Mouse (Mus musculus): ENCODE measurements around the gene Prrc2a. TPM values are rescaled to one million over a fixed set of nuclear protein-coding genes. Genes with fewer than 3 reads are reported as not detected.

Gene Prrc2a
- polyA plus RNA-seq, 1 experiment from 2014 or later: 181 TPM

GRCm38 (mm10) chr17:35104079-35104478 lies 60.6 kb downstream of the Prrc2a start:
- H3K27me3 ChIP-seq: no peaks in the 10 kb centered on the region
- H3K27ac ChIP-seq: no peak overlapping the region
- no peak for ATAC-seq (ENCODE audit: low FRiP score)
- H3K4me1 ChIP-seq (replicated peaks): peaks cover 7% of the 10 kb centered on the region
- peaks cover 52% of the 10 kb centered on the region for H3K36me3 ChIP-seq
- H3K4me3 ChIP-seq: no peak overlapping the region
- no peak overlapping the region for H3K4me2 ChIP-seq
- no peaks in the 10 kb centered on the region for H3K9me3 ChIP-seq
- 0 out of 2 replicates have a peak overlapping the region, but pooled peaks have one; percentile 13 for H3K9ac ChIP-seq
- 96% methylated on average over 7 of the region's 7 CpGs for WGBS

- Histone ChIP-seq H3K9ac (peak overlapping the region; percentile 24; the same call in 1 of the 2 replicates), H3K36me3 (peaks cover 61% of the 10 kb centered on the region), H3K4me3 (no peak overlapping the region), H3K27ac (no peak overlapping the region), H3K9me3 (no peaks in the 10 kb centered on the region), H3K27me3 (no peaks in the 10 kb centered on the region), H3K4me1 (replicated peaks) (peaks cover 7% of the 10 kb centered on the region), H3K4me2 (no peak overlapping the region)
- 75% methylated on average over 6 of the region's 6 CpGs for WGBS
- ATAC-seq (ENCODE audit: low FRiP score): no peak
Observed at GRCm38 (mm10) chr17:35103221-35103690, 61.4 kb downstream of the Prrc2a start.

- peaks cover 70% of the 10 kb centered on the region for H3K36me3 ChIP-seq
- H3K4me3 ChIP-seq: no peak overlapping the region
- 0 out of 2 replicates have a peak overlapping the region, but pooled peaks have one; percentile 24 for H3K9ac ChIP-seq
- no peak overlapping the region for H3K4me2 ChIP-seq
- no peak for ATAC-seq (ENCODE audit: low FRiP score)
- peaks cover 7% of the 10 kb centered on the region for H3K4me1 ChIP-seq (replicated peaks)
- H3K27me3 ChIP-seq: no peaks in the 10 kb centered on the region
- no peak overlapping the region for H3K27ac ChIP-seq
- 76% methylated on average over 8 of the region's 8 CpGs for WGBS
- no peaks in the 10 kb centered on the region for H3K9me3 ChIP-seq
Observed at GRCm38 (mm10) chr17:35102299-35102698, 62.4 kb downstream of the Prrc2a start.

GRCm38 (mm10) chr17:35101161-35101560 lies 63.5 kb downstream of the Prrc2a start:
- H3K9me3 ChIP-seq: no peaks in the 10 kb centered on the region
- peaks cover 82% of the 10 kb centered on the region for H3K36me3 ChIP-seq
- H3K9ac ChIP-seq: no peak overlapping the region
- no peaks in the 10 kb centered on the region for H3K27me3 ChIP-seq
- no peak for ATAC-seq (ENCODE audit: low FRiP score)
- no peak overlapping the region for H3K27ac ChIP-seq
- H3K4me3 ChIP-seq: no peak overlapping the region
- WGBS: 93% methylated on average over 11 of the region's 11 CpGs
- H3K4me1 ChIP-seq (replicated peaks): peaks cover 4% of the 10 kb centered on the region
- H3K4me2 ChIP-seq: no peak overlapping the region

GRCm38 (mm10) chr17:35100196-35100765 lies 64.4 kb downstream of the Prrc2a start:
- H3K36me3 ChIP-seq: peaks cover 90% of the 10 kb centered on the region
- WGBS: 80% methylated on average over 10 of the region's 10 CpGs
- no peak overlapping the region for H3K4me2 ChIP-seq
- no peaks in the 10 kb centered on the region for H3K27me3 ChIP-seq
- no peak overlapping the region for H3K4me3 ChIP-seq
- H3K27ac ChIP-seq: no peak overlapping the region
- H3K9me3 ChIP-seq: no peaks in the 10 kb centered on the region
- no peaks in the 10 kb centered on the region for H3K4me1 ChIP-seq (replicated peaks)
- peak overlapping the region; percentile 19; the same call in 1 of the 2 replicates for H3K9ac ChIP-seq
- ATAC-seq (ENCODE audit: low FRiP score): no peak

Small RNAs within 50 kb of the gene (microRNA-seq; reads per million reads assigned to microRNA genes)
- not detected for gene Mir6973a
- gene Mir6974: not detected

Other genes with a start within 250 kb of the Prrc2a start
- gene Neu1, start 233.6 kb downstream of the Prrc2a start, polyA plus RNA-seq (2015; fragmentation: Nextera tagmentation; extraction: Ambion mirVana): 30.6 and 31.5 TPM in 2 replicates
- gene Hspa1b, start 205.7 kb downstream of the Prrc2a start, polyA plus RNA-seq (2015; fragmentation: Nextera tagmentation; extraction: Ambion mirVana): 0.26 and 0.32 TPM in 2 replicates
- not detected in 2 replicates for gene Gm20481, start 195.0 kb downstream of the Prrc2a start, polyA plus RNA-seq (2015; fragmentation: Nextera tagmentation; extraction: Ambion mirVana)
- gene Hspa1a, start 192.7 kb downstream of the Prrc2a start, polyA plus RNA-seq (2015; fragmentation: Nextera tagmentation; extraction: Ambion mirVana): 4.0 and 4.6 TPM in 2 replicates
- 0.85 and 1.1 TPM in 2 replicates for gene Hspa1l, start 192.2 kb downstream of the Prrc2a start, polyA plus RNA-seq (2015; fragmentation: Nextera tagmentation; extraction: Ambion mirVana)
- gene Lsm2, start 183.0 kb downstream of the Prrc2a start, polyA plus RNA-seq (2015; fragmentation: Nextera tagmentation; extraction: Ambion mirVana): 112 and 117 TPM in 2 replicates
- 57.3 TPM in 2 replicates for gene Vars, start 163.9 kb downstream of the Prrc2a start, polyA plus RNA-seq (2015; fragmentation: Nextera tagmentation; extraction: Ambion mirVana)
- gene Vwa7, start 148.3 kb downstream of the Prrc2a start, polyA plus RNA-seq (2015; fragmentation: Nextera tagmentation; extraction: Ambion mirVana): 0.16 and 0.18 TPM in 2 replicates
- gene Sapcd1, start 136.9 kb downstream of the Prrc2a start, polyA plus RNA-seq (2015; fragmentation: Nextera tagmentation; extraction: Ambion mirVana): 2.5 and 2.9 TPM in 2 replicates
- gene Msh5, start 118.2 kb downstream of the Prrc2a start, polyA plus RNA-seq (2015; fragmentation: Nextera tagmentation; extraction: Ambion mirVana): 2.7 and 3.5 TPM in 2 replicates
- gene Clic1, start 114.9 kb downstream of the Prrc2a start, polyA plus RNA-seq (2015; fragmentation: Nextera tagmentation; extraction: Ambion mirVana): 100 and 102 TPM in 2 replicates
- gene Ddah2, start 105.9 kb downstream of the Prrc2a start, polyA plus RNA-seq (2015; fragmentation: Nextera tagmentation; extraction: Ambion mirVana): 420 and 426 TPM in 2 replicates
- not detected in 2 replicates for gene Ly6g6c, start 99.5 kb downstream of the Prrc2a start, polyA plus RNA-seq (2015; fragmentation: Nextera tagmentation; extraction: Ambion mirVana)
- gene Mpig6b, start 98.7 kb downstream of the Prrc2a start, polyA plus RNA-seq (2015; fragmentation: Nextera tagmentation; extraction: Ambion mirVana): 0.25 and 0.31 TPM in 2 replicates
- gene Ly6g6e, start 88.0 kb downstream of the Prrc2a start, polyA plus RNA-seq (2015; fragmentation: Nextera tagmentation; extraction: Ambion mirVana): 0.45 TPM in 1 of 2 replicates, not detected in the other
- gene Ly6g6d, start 86.8 kb downstream of the Prrc2a start, polyA plus RNA-seq (2015; fragmentation: Nextera tagmentation; extraction: Ambion mirVana): 0.61 and 1.1 TPM in 2 replicates
- 0.19 and 0.28 TPM in 2 replicates for gene Ly6g6f, start 79.3 kb downstream of the Prrc2a start, polyA plus RNA-seq (2015; fragmentation: Nextera tagmentation; extraction: Ambion mirVana)
- gene Abhd16a, start 75.6 kb downstream of the Prrc2a start, polyA plus RNA-seq (2015; fragmentation: Nextera tagmentation; extraction: Ambion mirVana): 86.9 and 93.8 TPM in 2 replicates
- gene Ly6g5c, start 56.6 kb downstream of the Prrc2a start, polyA plus RNA-seq (2015; fragmentation: Nextera tagmentation; extraction: Ambion mirVana): 0.36 TPM in 1 of 2 replicates, not detected in the other
- 1.1 and 1.9 TPM in 2 replicates for gene Ly6g5b, start 49.5 kb downstream of the Prrc2a start, polyA plus RNA-seq (2015; fragmentation: Nextera tagmentation; extraction: Ambion mirVana)
- 21.6 and 24.4 TPM in 2 replicates for gene Gpank1, start 43.4 kb downstream of the Prrc2a start, polyA plus RNA-seq (2015; fragmentation: Nextera tagmentation; extraction: Ambion mirVana)
- gene Csnk2b, start 42.8 kb downstream of the Prrc2a start, polyA plus RNA-seq (2015; fragmentation: Nextera tagmentation; extraction: Ambion mirVana): 317 and 322 TPM in 2 replicates
- gene D17H6S53E, start 38.5 kb downstream of the Prrc2a start, polyA plus RNA-seq (2015; fragmentation: Nextera tagmentation; extraction: Ambion mirVana): 10.2 and 11.2 TPM in 2 replicates
- gene Apom, start 32.8 kb downstream of the Prrc2a start, polyA plus RNA-seq (2015; fragmentation: Nextera tagmentation; extraction: Ambion mirVana): 0.34 and 0.84 TPM in 2 replicates
- gene Bag6, start 29.7 kb downstream of the Prrc2a start, polyA plus RNA-seq (2015; fragmentation: Nextera tagmentation; extraction: Ambion mirVana): 76.5 and 81.9 TPM in 2 replicates
- gene Aif1, start 11.2 kb upstream of the Prrc2a start, polyA plus RNA-seq (2015; fragmentation: Nextera tagmentation; extraction: Ambion mirVana): 8.7 and 11.6 TPM in 2 replicates
- gene Lst1, start 23.5 kb upstream of the Prrc2a start, polyA plus RNA-seq (2015; fragmentation: Nextera tagmentation; extraction: Ambion mirVana): 6.8 and 8.9 TPM in 2 replicates
- 0.44 and 0.52 TPM in 2 replicates for gene Ltb, start 29.5 kb upstream of the Prrc2a start, polyA plus RNA-seq (2015; fragmentation: Nextera tagmentation; extraction: Ambion mirVana)
- gene Tnf, start 37.1 kb upstream of the Prrc2a start, polyA plus RNA-seq (2015; fragmentation: Nextera tagmentation; extraction: Ambion mirVana): not detected in 2 replicates
- gene Lta, start 40.5 kb upstream of the Prrc2a start, polyA plus RNA-seq (2015; fragmentation: Nextera tagmentation; extraction: Ambion mirVana): 0.23 and 0.27 TPM in 2 replicates
- 0.57 and 0.83 TPM in 2 replicates for gene Gm16181, start 55.9 kb upstream of the Prrc2a start, polyA plus RNA-seq (2015; fragmentation: Nextera tagmentation; extraction: Ambion mirVana)
- 52.4 and 54.2 TPM in 2 replicates for gene Atp6v1g2, start 68.8 kb upstream of the Prrc2a start, polyA plus RNA-seq (2015; fragmentation: Nextera tagmentation; extraction: Ambion mirVana)
- gene Nfkbil1, start 70.9 kb upstream of the Prrc2a start, polyA plus RNA-seq (2015; fragmentation: Nextera tagmentation; extraction: Ambion mirVana): 8.4 and 10.8 TPM in 2 replicates
- 391 and 410 TPM in 2 replicates for gene Ddx39b, start 76.8 kb upstream of the Prrc2a start, polyA plus RNA-seq (2015; fragmentation: Nextera tagmentation; extraction: Ambion mirVana)
- 73.4 and 73.6 TPM in 2 replicates for gene H2-D1, start 97.8 kb upstream of the Prrc2a start, polyA plus RNA-seq (2015; fragmentation: Nextera tagmentation; extraction: Ambion mirVana)
- gene H2-Q1, start 155.5 kb upstream of the Prrc2a start, polyA plus RNA-seq (2015; fragmentation: Nextera tagmentation; extraction: Ambion mirVana): 0.14 and 0.30 TPM in 2 replicates
- gene H2-Q2, start 177.3 kb upstream of the Prrc2a start, polyA plus RNA-seq (2015; fragmentation: Nextera tagmentation; extraction: Ambion mirVana): 0.68 and 1.0 TPM in 2 replicates
- 1.0 and 1.2 TPM in 2 replicates for gene H2-Q4, start 214.7 kb upstream of the Prrc2a start, polyA plus RNA-seq (2015; fragmentation: Nextera tagmentation; extraction: Ambion mirVana)